Mouse (Mus musculus) thymus, adult 18-20 months (tissue): ENCODE measurements around the gene Kcnd1.

Source experiments
- DNase-seq, 2 experiments: peaks; one replicate each; pipeline ENCODE4 v3.0.0; 2022; ENCODE audit warnings: mixed read lengths in 2 of 2

Gene Kcnd1

GRCm38 (mm10) chrX:7859191-7859753 lies 37.2 kb downstream of the Kcnd1 start:
- no peak for DNase-seq

DNA sequence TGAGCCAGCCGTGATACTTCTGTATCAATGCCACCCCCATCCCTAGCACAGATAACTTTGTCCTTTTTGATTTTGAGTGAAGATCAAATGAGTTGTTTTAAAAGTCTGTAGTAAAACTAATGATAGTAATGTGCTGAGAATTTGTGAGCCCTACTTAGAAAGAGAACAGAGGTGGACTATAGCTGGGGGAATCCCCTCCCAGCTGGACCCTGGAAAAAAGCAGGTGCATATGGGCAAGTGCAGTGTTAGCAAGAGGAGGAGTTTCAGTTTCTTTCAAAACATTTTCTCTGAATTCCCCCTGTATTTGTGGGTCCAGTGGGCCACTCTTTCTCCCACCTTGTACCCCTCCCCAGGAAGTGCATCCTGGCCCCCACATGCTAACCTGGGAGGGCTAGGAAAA lies 41.1 kb downstream of the Kcnd1 start:
- DNase-seq = no peak

DNA sequence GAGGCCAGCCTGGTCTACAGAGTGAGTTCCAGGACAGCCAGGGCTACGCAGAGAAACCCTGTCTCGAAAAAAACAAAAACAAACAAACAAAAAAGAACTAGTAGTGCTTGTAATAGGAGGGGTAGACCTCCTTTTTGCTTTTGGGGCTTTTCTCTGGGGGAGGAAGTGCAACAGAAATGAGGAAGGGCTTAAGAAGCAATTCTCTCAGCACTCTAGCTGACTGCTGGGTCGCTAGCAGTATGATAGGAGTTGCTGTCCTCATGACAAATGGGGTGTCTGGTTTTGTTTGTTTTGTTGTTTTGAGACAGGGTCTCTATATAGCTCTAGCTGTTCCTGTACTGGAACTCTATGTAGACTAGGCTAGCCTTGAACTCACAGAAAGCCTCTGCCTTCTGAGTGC lies 42.5 kb downstream of the Kcnd1 start:
- no peak for DNase-seq

DNA sequence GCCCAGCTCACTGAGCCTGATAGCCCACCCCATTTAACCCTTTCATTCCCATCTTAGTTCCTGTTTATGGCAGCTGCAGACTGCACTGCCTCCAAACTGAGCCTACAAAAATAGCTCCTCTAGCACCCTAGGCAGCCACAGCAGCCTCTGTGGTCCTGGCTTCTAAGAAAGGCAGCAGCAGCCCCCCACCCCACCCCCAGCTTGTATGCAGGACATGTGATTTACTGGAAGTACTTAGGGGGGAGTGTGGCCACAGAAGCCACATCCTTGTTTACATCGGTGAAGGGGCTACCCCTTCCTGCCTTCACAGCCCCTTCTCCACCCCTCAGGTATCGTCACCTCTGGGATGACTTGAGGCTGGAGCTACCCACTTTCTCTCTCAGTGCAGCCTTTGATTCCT lies 43.3 kb downstream of the Kcnd1 start:
- DNase-seq = no peak

GRCm38 (mm10) chrX:7865786-7866185 lies 43.7 kb downstream of the Kcnd1 start:
- DNase-seq = no peak

DNA sequence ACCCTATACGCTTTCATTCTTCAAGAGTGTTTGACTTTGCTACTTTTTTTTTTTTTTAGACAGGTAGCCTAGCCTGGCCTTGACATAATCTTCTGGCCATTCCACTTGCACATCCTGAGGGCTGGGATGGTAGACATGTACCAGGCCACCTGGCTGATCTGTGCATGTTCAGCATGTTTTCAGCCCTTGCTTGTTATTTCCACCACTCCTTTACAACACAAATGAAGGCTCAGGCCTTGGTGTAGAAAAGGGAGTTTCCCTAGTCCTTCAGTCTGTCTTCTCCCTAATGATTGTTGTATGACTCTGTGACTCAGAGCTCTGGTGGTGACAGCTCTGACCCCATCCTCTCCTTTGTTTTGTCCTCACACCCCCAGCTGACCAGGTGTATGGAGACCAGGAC lies 45.1 kb downstream of the Kcnd1 start:
- DNase-seq = no peak

- no peak for DNase-seq
Measured at GRCm38 (mm10) chrX:7868506-7868905, 46.4 kb downstream of the Kcnd1 start.

- no peak for DNase-seq
Measured at GRCm38 (mm10) chrX:7869826-7870225, 47.7 kb downstream of the Kcnd1 start.

- DNase-seq = peak; percentile 81 to 89
Measured at GRCm38 (mm10) chrX:7878007-7878419, 55.9 kb downstream of the Kcnd1 start, which contains the start of gene Pim2. Gene Pim2 (plus strand): TSS chrX:7878262.

DNA sequence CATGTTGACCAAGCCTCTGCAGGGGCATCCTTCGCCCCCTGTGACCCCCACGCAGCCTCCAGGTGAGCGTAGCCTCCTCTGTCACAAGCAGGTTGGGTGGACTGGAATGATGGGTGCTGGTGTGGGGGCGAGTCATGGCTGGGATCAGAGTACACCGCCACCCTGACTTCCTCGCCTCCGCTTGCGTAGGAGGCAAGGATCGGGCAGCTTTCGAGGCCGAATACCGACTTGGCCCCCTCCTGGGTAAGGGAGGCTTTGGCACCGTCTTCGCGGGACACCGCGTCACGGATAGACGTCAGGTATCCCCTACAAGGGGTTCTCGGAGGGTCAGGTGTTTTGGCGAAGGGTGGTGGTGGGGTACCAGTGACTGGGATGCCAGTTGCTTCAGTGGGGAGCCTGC lies 56.4 kb downstream of the Kcnd1 start:
- no peak for DNase-seq

DNA sequence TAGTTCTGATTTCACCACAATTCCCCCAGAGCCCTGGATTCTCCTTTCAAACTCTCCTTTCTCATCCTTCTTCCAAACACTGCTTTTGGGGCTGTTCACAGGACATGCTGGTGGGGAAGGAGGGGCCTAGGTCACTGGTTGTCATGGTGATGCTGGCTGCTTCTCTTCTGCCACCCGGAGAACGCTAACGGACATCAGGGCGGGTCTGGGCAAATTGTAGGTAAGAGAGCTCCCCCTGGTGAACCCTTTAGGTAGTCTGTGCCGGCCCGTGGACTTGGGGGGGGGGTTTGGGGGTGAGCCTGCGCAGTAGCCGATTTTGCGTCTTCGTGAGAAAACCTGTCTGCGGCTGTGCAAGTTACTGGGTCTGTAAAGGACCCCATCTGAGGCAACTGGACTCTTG lies 57.7 kb downstream of the Kcnd1 start:
- peak in 1 of 2 experiments; percentile 48 for DNase-seq

DNA sequence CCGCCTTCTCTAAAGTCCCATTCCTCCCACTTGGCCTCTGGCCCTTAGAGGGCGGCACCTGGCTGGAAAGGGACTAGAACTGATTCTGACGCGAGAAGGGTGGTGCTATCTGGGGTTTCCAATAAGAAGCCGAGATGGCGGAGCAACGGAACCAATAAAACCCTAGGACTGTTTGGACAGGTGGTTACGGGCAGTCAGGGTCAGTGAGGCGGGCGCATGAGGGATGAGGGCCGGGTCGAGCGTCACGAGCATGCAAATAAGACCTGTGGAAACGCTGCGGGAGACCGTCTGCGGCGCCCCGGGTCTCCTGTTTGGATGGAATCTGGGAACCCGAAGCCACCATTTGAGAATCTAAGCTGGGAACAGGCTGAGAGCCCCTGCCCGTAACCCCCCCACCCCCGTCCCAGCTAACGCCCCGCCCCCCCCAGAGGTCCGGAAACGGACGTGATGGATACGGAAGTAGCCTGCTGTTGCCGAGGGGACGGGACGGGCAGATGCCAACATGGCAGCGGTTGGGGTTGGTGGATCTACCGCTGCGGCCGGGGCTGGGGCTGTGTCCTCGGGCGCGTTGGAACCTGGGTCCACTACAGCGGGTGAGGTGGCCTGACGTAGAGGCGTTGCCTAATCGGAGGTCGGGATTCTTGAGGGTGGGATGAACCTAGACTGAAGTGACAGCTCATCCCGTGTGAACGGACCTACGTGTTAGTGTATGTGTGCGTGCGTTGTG lies 61.9 kb downstream of the Kcnd1 start, which contains the start of gene Slc35a2:
Slc35a2 (plus strand) TSS at position 188 of the 727 bp plus-strand sequence.
- peak; percentile 44 to 56 for DNase-seq
